Mouse (Mus musculus) thymus, adult 2 months (tissue): ENCODE data around the gene Auts2.

ENCODE experiments used
- CTCF ChIP-seq: fragments of 200-500 bp; IDR thresholded peaks from 2 replicates; pipeline ENCODE4 v1.5.1; 2012; ENCODE audit warnings: mild to moderate bottlenecking, control low read depth, low read length, moderate library complexity, borderline replicate concordance; ENCODE audit not compliant: control insufficient read depth, poor library complexity, insufficient read depth; ENCODE audit errors: extremely low read depth
- POLR2A ChIP-seq: fragments of 200-500 bp; IDR thresholded peaks from 2 replicates; pipeline ENCODE4 v1.6.1; 2012; ENCODE audit warnings: mild to moderate bottlenecking, low read length, control low read depth, moderate library complexity; ENCODE audit not compliant: control insufficient read depth, poor library complexity, insufficient read depth; ENCODE audit errors: extremely low read depth

DNA sequence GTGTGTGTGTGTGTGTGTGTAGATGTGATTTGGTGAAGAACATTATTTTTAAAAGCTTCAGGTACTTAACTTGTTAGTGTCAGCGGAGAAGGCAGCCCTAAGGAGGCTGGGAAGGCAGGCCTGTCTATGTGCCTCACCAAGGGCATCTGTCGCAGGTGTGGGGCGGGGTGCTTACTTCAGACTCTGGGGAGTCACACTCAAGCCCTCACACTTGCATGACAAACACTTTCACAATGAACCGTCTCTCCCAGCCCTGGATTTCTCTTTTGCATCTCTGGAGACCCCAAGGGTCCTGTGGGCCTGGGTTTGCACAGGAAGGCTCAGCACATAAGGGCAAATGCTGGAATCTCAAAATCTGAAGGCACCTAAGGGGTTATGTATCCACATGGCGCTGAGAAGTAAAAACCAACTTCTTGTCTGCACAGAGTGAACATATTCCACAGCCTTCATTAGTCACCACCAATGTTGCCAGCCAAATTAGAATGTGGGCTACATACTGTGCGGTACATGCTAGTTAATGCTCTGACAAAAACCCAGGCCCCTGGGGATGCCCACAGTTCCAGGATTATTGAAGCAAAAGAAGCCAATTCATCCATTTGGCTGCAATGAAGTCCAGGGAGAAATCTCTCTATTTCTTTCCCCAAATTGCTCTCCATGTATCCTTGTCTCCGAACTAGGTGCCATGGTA, 1093.8 kb downstream of the Auts2 start:
- TF ChIP-seq CTCF (no peak), POLR2A (no peak)
